In the genomic region with DNA sequence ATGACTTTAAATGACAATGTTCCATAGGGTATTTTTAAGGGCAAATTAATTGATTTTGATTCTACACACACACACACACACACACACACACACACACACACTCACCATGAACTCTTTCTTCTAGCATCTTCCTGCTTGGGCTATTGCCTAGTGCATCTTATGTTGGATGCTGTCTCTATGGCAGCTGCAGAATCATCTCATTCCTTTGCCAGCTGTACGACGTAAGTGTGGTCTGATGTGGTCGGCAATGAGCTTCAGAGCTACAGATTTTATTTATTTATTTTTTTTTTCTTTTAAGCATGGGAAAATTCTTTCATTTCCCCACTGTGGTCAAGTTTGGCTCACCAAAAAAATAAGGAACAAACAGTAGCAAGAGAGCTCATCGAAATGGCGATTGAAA, we compare ENCODE assay signal across 25 mouse cellular contexts.
DNase-seq lines count a peak whose midpoint lies in the region; ATAC-seq and TF ChIP-seq lines count a peak whose summit lies in the region.
"Had no signal": no experiment of that assay in that cellular context is flagged by ENCODE, and none has a peak within 500 bp of the region (broad histone marks: within the 10 kb centered on the region; RNA-seq: fewer than 3 reads in every experiment).

No protein-coding gene starts in this region.

- no peaks in the 10 kb centered on the region for H3K36me3 ChIP-seq in embryonic facial prominence, embryonic 14.5 days (ENCODE audit: control insufficient read depth, insufficient read depth, low read length)
- H3K36me3 ChIP-seq in embryonic facial prominence, embryonic 10.5 days (replicated peaks): no peaks in the 10 kb centered on the region
- no peaks in the 10 kb centered on the region for H3K36me3 ChIP-seq in lung, embryonic 14.5 days (ENCODE audit: insufficient read depth)
- H3K36me3 ChIP-seq in lung, postnatal 0 days (ENCODE audit: insufficient read depth, low read length): no peaks in the 10 kb centered on the region
- H3K36me3 ChIP-seq: embryonic facial prominence, embryonic 15.5 days; forebrain, embryonic 15.5 days; heart, embryonic 12.5 days; heart, embryonic 15.5 days had no signal

- H3K27ac ChIP-seq in embryonic facial prominence, embryonic 14.5 days (replicated peaks; ENCODE audit: low read depth, low read length): no peak overlapping the region
- H3K27ac ChIP-seq in embryonic facial prominence, embryonic 10.5 days (replicated peaks): no peak overlapping the region
- H3K27ac ChIP-seq in lung, embryonic 14.5 days (ENCODE audit: low read depth): no peak overlapping the region
- no peak overlapping the region for H3K27ac ChIP-seq in lung, postnatal 0 days (ENCODE audit: low read length)
- H3K27ac ChIP-seq: embryonic facial prominence, embryonic 15.5 days; forebrain, embryonic 15.5 days; heart, embryonic 15.5 days; hindbrain, embryonic 14.5 days; hindbrain, postnatal 0 days had no signal

- 41% methylated on average over 5 of the region's 5 CpGs for WGBS in embryonic facial prominence, embryonic 14.5 days
- WGBS in embryonic facial prominence, embryonic 10.5 days: 88% methylated on average over 5 of the region's 5 CpGs
- 40% methylated on average over 5 of the region's 5 CpGs for WGBS in lung, embryonic 14.5 days
- 48% methylated on average over 5 of the region's 5 CpGs for WGBS in lung, postnatal 0 days

- H3K9me3 ChIP-seq in embryonic facial prominence, embryonic 14.5 days (ENCODE audit: control insufficient read depth, low read length): no peaks in the 10 kb centered on the region
- H3K9me3 ChIP-seq in embryonic facial prominence, embryonic 10.5 days: no peaks in the 10 kb centered on the region
- H3K9me3 ChIP-seq in lung, embryonic 14.5 days (ENCODE audit: low read depth, low read length): no peaks in the 10 kb centered on the region
- no peaks in the 10 kb centered on the region for H3K9me3 ChIP-seq in lung, postnatal 0 days (ENCODE audit: low read length)
- H3K9me3 ChIP-seq: embryonic facial prominence, embryonic 15.5 days; forebrain, embryonic 15.5 days; heart, embryonic 12.5 days; heart, embryonic 15.5 days had no signal

- no peak overlapping the region for H3K9ac ChIP-seq in embryonic facial prominence, embryonic 14.5 days (ENCODE audit: low read depth, low read length)
- H3K9ac ChIP-seq in lung, embryonic 14.5 days: no peak overlapping the region
- H3K9ac ChIP-seq in lung, postnatal 0 days (replicated peaks; ENCODE audit: low read depth): no peak overlapping the region
- H3K9ac ChIP-seq: embryonic facial prominence, embryonic 15.5 days; forebrain, embryonic 15.5 days; heart, embryonic 12.5 days; heart, embryonic 15.5 days; hindbrain, embryonic 14.5 days had no signal

- TF ChIP-seq EP300 in lung, postnatal 0 days (IDR thresholded peaks at IDR 0.05): no peak

- peak; percentile 50 for DNase-seq in embryonic facial prominence, embryonic 14.5 days (ENCODE audit: low spot score)
- DNase-seq in embryonic facial prominence, embryonic 10.5 days (ENCODE audit: low spot score): no peak
- peak; percentile 61 for DNase-seq in lung, embryonic 14.5 days
- no peak for DNase-seq in lung, postnatal 0 days (ENCODE audit: low spot score)
- no peak for DNase-seq in heart, postnatal 4 days
- DNase-seq: adrenal gland, postnatal 10 days; adrenal gland, postnatal 36 days; cerebellum, adult 11 months; cerebellum, adult 2 months; cerebellum, adult 9-11 months; cerebellum, postnatal 25 days; embryo, embryonic 11 days; gastrocnemius, postnatal 10 days; heart, adult 18-20 months; heart, postnatal 10 days; heart, postnatal 36 days had no signal

- H3K27me3 ChIP-seq in embryonic facial prominence, embryonic 14.5 days (replicated peaks; ENCODE audit: control insufficient read depth, insufficient read depth, low read length): no peaks in the 10 kb centered on the region
- H3K27me3 ChIP-seq in embryonic facial prominence, embryonic 10.5 days (replicated peaks; ENCODE audit: low read depth, poor library complexity, severe bottlenecking): no peaks in the 10 kb centered on the region
- no peaks in the 10 kb centered on the region for H3K27me3 ChIP-seq in lung, embryonic 14.5 days (ENCODE audit: insufficient read depth, low read length)
- H3K27me3 ChIP-seq in lung, postnatal 0 days (replicated peaks; ENCODE audit: insufficient read depth, low read length): no peaks in the 10 kb centered on the region
- H3K27me3 ChIP-seq: embryonic facial prominence, embryonic 15.5 days; forebrain, embryonic 15.5 days; heart, embryonic 12.5 days; heart, embryonic 15.5 days had no signal

- H3K4me3 ChIP-seq in embryonic facial prominence, embryonic 14.5 days (ENCODE audit: low read depth, low read length): no peak overlapping the region
- no peak overlapping the region for H3K4me3 ChIP-seq in embryonic facial prominence, embryonic 10.5 days
- H3K4me3 ChIP-seq in lung, embryonic 14.5 days (ENCODE audit: low read depth, low read length): no peak overlapping the region
- H3K4me3 ChIP-seq in lung, postnatal 0 days (ENCODE audit: low read depth, low read length): no peak overlapping the region
- H3K4me3 ChIP-seq: embryonic facial prominence, embryonic 15.5 days; forebrain, embryonic 15.5 days; heart, embryonic 12.5 days; heart, embryonic 15.5 days had no signal

- H3K4me2 ChIP-seq in embryonic facial prominence, embryonic 14.5 days (ENCODE audit: low read depth, low read length): no peak overlapping the region
- no peak overlapping the region for H3K4me2 ChIP-seq in lung, embryonic 14.5 days
- no peak overlapping the region for H3K4me2 ChIP-seq in lung, postnatal 0 days (replicated peaks; ENCODE audit: low read depth, low read length)
- H3K4me2 ChIP-seq: embryonic facial prominence, embryonic 15.5 days; forebrain, embryonic 15.5 days; heart, embryonic 12.5 days; heart, embryonic 15.5 days; hindbrain, embryonic 14.5 days had no signal

- TF ChIP-seq CTCF in lung, embryonic 14.5 days (IDR thresholded peaks at IDR 0.05; ENCODE audit: low read depth): no peak
- TF ChIP-seq CTCF in lung, postnatal 0 days (IDR thresholded peaks at IDR 0.05): no peak

- ATAC-seq in embryonic facial prominence, embryonic 14.5 days (ENCODE audit: low read depth): no peak
- no peak for ATAC-seq in lung, embryonic 14.5 days (ENCODE audit: insufficient read depth)
- ATAC-seq in lung, postnatal 0 days: no peak
- peak; percentile 58 for ATAC-seq in megakaryocyte progenitor cell, adult 5-6 weeks (replicated peaks; ENCODE audit: poor library complexity)
- ATAC-seq: forebrain, embryonic 15.5 days; hindbrain, postnatal 0 days; inflammation-experienced regulatory T-cells, adult 6 months; intestine, embryonic 16.5 days had no signal

- H3K4me1 ChIP-seq in embryonic facial prominence, embryonic 14.5 days (ENCODE audit: control insufficient read depth, insufficient read depth, low read length): peaks cover 17% of the 10 kb centered on the region; the same call in 1 of the 2 replicates
- H3K4me1 ChIP-seq in embryonic facial prominence, embryonic 10.5 days: peaks cover 36% of the 10 kb centered on the region
- peaks cover 23% of the 10 kb centered on the region for H3K4me1 ChIP-seq in lung, embryonic 14.5 days (ENCODE audit: insufficient read depth)
- H3K4me1 ChIP-seq in lung, postnatal 0 days (ENCODE audit: insufficient read depth, low read depth, low read length): no peaks in the 10 kb centered on the region

Comparison
In these comparisons a context has a peak if more than half of its experiments do, and no peak if none do; other contexts are left out.
1. DNase-seq: peak in embryonic facial prominence, embryonic 14.5 days (single experiment) and lung, embryonic 14.5 days (single experiment); none in embryonic facial prominence, embryonic 10.5 days (single experiment), lung, postnatal 0 days (single experiment) and heart, postnatal 4 days (single experiment).